Mouse (Mus musculus): ENCODE data around the gene Ago4. TPM values are rescaled to one million over a fixed set of nuclear protein-coding genes. Genes with fewer than 3 reads are reported as not detected.

Gene Ago4
- polyA plus RNA-seq, 1 experiment: 0.62 TPM

- Histone ChIP-seq H3K36me3 (ENCODE audit: control insufficient read depth, insufficient read depth, low read length) (peaks cover 58% of the 10 kb centered on the region), H3K27me3 (ENCODE audit: control insufficient read depth, insufficient read depth, low read length) (no peaks in the 10 kb centered on the region), H3K4me3 (ENCODE audit: control insufficient read depth, insufficient read depth, low read length) (no peak overlapping the region), H3K27ac (ENCODE audit: control insufficient read depth, insufficient read depth, low read length) (no peak overlapping the region), H3K4me1 (replicated peaks; ENCODE audit: control insufficient read depth, insufficient read depth, low read length) (no peaks in the 10 kb centered on the region)
- TF ChIP-seq CTCF (IDR thresholded peaks at IDR 0.05; ENCODE audit: borderline replicate concordance, control insufficient read depth, extremely low read depth, insufficient read depth, low read length, poor library complexity) (no peak), POLR2A (IDR thresholded peaks at IDR 0.05; ENCODE audit: control insufficient read depth, extremely low read depth, insufficient read depth, low read length, poor library complexity) (no peak)
- 95% methylated on average over 7 of the region's 7 CpGs for WGBS
- no peak for DNase-seq
These were observed 77.8 kb downstream of the Ago4 start for GRCm38 (mm10) chr4:126455441-126455840.

GRCm38 (mm10) chr4:126454547-126455254 is 78.6 kb downstream of the Ago4 start:
- Histone ChIP-seq H3K4me1 (replicated peaks; ENCODE audit: control insufficient read depth, insufficient read depth, low read length) (no peaks in the 10 kb centered on the region), H3K36me3 (ENCODE audit: control insufficient read depth, insufficient read depth, low read length) (peaks cover 58% of the 10 kb centered on the region), H3K27ac (ENCODE audit: control insufficient read depth, insufficient read depth, low read length) (no peak overlapping the region), H3K27me3 (ENCODE audit: control insufficient read depth, insufficient read depth, low read length) (no peaks in the 10 kb centered on the region), H3K4me3 (ENCODE audit: control insufficient read depth, insufficient read depth, low read length) (no peak overlapping the region)
- TF ChIP-seq CTCF (IDR thresholded peaks at IDR 0.05; ENCODE audit: borderline replicate concordance, control insufficient read depth, extremely low read depth, insufficient read depth, low read length, poor library complexity) (no peak), POLR2A (IDR thresholded peaks at IDR 0.05; ENCODE audit: control insufficient read depth, extremely low read depth, insufficient read depth, low read length, poor library complexity) (no peak)
- 96% methylated on average over 5 of the region's 5 CpGs for WGBS
- no peak for DNase-seq

- H3K36me3 ChIP-seq (ENCODE audit: control insufficient read depth, insufficient read depth, low read length): peaks cover 49% of the 10 kb centered on the region
- H3K4me1 ChIP-seq (replicated peaks; ENCODE audit: control insufficient read depth, insufficient read depth, low read length): no peaks in the 10 kb centered on the region
- no peak overlapping the region for H3K27ac ChIP-seq (ENCODE audit: control insufficient read depth, insufficient read depth, low read length)
- DNase-seq: no peak
- H3K27me3 ChIP-seq (ENCODE audit: control insufficient read depth, insufficient read depth, low read length): no peaks in the 10 kb centered on the region
- H3K4me3 ChIP-seq (ENCODE audit: control insufficient read depth, insufficient read depth, low read length): no peak overlapping the region
- TF ChIP-seq CTCF (IDR thresholded peaks at IDR 0.05; ENCODE audit: borderline replicate concordance, control insufficient read depth, extremely low read depth, insufficient read depth, low read length, poor library complexity): no peak
- TF ChIP-seq POLR2A (IDR thresholded peaks at IDR 0.05; ENCODE audit: control insufficient read depth, extremely low read depth, insufficient read depth, low read length, poor library complexity): no peak
- 100% methylated on average over 1 of the region's 1 CpGs for whole genome bisulfite sequencing
These were observed 83.0 kb downstream of the Ago4 start for GRCm38 (mm10) chr4:126450268-126450667.

- Histone ChIP-seq H3K27me3 (ENCODE audit: control insufficient read depth, insufficient read depth, low read length) (no peaks in the 10 kb centered on the region), H3K36me3 (ENCODE audit: control insufficient read depth, insufficient read depth, low read length) (peaks cover 35% of the 10 kb centered on the region), H3K27ac (ENCODE audit: control insufficient read depth, insufficient read depth, low read length) (no peak overlapping the region), H3K4me3 (ENCODE audit: control insufficient read depth, insufficient read depth, low read length) (no peak overlapping the region), H3K4me1 (replicated peaks; ENCODE audit: control insufficient read depth, insufficient read depth, low read length) (no peaks in the 10 kb centered on the region)
- TF ChIP-seq POLR2A (IDR thresholded peaks at IDR 0.05; ENCODE audit: control insufficient read depth, extremely low read depth, insufficient read depth, low read length, poor library complexity) (no peak), CTCF (IDR thresholded peaks at IDR 0.05; ENCODE audit: borderline replicate concordance, control insufficient read depth, extremely low read depth, insufficient read depth, low read length, poor library complexity) (no peak)
- 95% methylated on average over 7 of the region's 7 CpGs for WGBS
- DNase-seq: no peak
These were observed 86.1 kb downstream of the Ago4 start for GRCm38 (mm10) chr4:126447126-126447525.

GRCm38 (mm10) chr4:126444528-126444927 is 88.7 kb downstream of the Ago4 start:
- WGBS: 93% methylated on average over 3 of the region's 3 CpGs

More at GRCm38 (mm10) chr4:126444528-126444927, 88.7 kb downstream of the Ago4 start:
- Histone ChIP-seq H3K27me3 (ENCODE audit: control insufficient read depth, insufficient read depth, low read length) (no peaks in the 10 kb centered on the region), H3K4me3 (ENCODE audit: control insufficient read depth, insufficient read depth, low read length) (no peak overlapping the region), H3K4me1 (replicated peaks; ENCODE audit: control insufficient read depth, insufficient read depth, low read length) (no peaks in the 10 kb centered on the region), H3K27ac (ENCODE audit: control insufficient read depth, insufficient read depth, low read length) (no peak overlapping the region), H3K36me3 (ENCODE audit: control insufficient read depth, insufficient read depth, low read length) (peaks cover 52% of the 10 kb centered on the region)
- TF ChIP-seq POLR2A (IDR thresholded peaks at IDR 0.05; ENCODE audit: control insufficient read depth, extremely low read depth, insufficient read depth, low read length, poor library complexity) (no peak), CTCF (IDR thresholded peaks at IDR 0.05; ENCODE audit: borderline replicate concordance, control insufficient read depth, extremely low read depth, insufficient read depth, low read length, poor library complexity) (no peak)
- DNase-seq: no peak

Other genes starting within 250 kb of the Ago4 start
- 0.28 and 0.35 TPM in 2 replicates for gene Col8a2, start 246.7 kb downstream of the Ago4 start, polyA plus RNA-seq (2012; rRNA removed)
- 66.0 and 67.9 TPM in 2 replicates for gene Adprhl2, start 211.8 kb downstream of the Ago4 start, polyA plus RNA-seq (2012; rRNA removed)
- gene Tekt2, start 207.8 kb downstream of the Ago4 start, polyA plus RNA-seq (2012; rRNA removed): 0.83 and 1.4 TPM in 2 replicates
- gene Ago3, start 103.9 kb downstream of the Ago4 start, polyA plus RNA-seq (2012; rRNA removed): 29.1 and 33.4 TPM in 2 replicates
- 46.4 and 57.0 TPM in 2 replicates for gene Ago1, start 64.9 kb downstream of the Ago4 start, polyA plus RNA-seq (2012; rRNA removed)
- gene Clspn, start 23.5 kb upstream of the Ago4 start, polyA plus RNA-seq (2012; rRNA removed): 8.1 and 11.4 TPM in 2 replicates
- gene 5730409E04Rik, start 76.3 kb upstream of the Ago4 start, polyA plus RNA-seq (2012; rRNA removed): 3.6 and 4.6 TPM in 2 replicates
- 229 and 262 TPM in 2 replicates for gene Psmb2, start 144.2 kb upstream of the Ago4 start, polyA plus RNA-seq (2012; rRNA removed)
- gene Tfap2e, start 202.8 kb upstream of the Ago4 start, polyA plus RNA-seq (2012; rRNA removed): 0.07 and 0.20 TPM in 2 replicates
- 53.6 and 60.4 TPM in 2 replicates for gene Ncdn, start 220.0 kb upstream of the Ago4 start, polyA plus RNA-seq (2012; rRNA removed)
- gene AU040320, start 220.1 kb upstream of the Ago4 start, polyA plus RNA-seq (2012; rRNA removed): 31.6 and 40.0 TPM in 2 replicates

All from thymus, adult 2 months (tissue).